Mouse (Mus musculus) layer of hippocampus, adult 9-11 months (tissue): ENCODE measurements around the gene Pfkm.
A peak's percentile ranks its signal among the peaks of the same experiment; 100 is the strongest.

Source experiments
- DNase-seq: peaks from one replicate; pipeline ENCODE4 v3.0.0; 2022

Pfkm gene

GRCm38 (mm10) chr15:98102401-98102800 is 10.0 kb downstream of the Pfkm start:
- DNase-seq: no peak

GRCm38 (mm10) chr15:98106506-98106905 is 14.1 kb downstream of the Pfkm start:
- no peak for DNase-seq

- DNase-seq: no peak
Observed at GRCm38 (mm10) chr15:98107230-98107629, 14.8 kb downstream of the Pfkm start.

GRCm38 (mm10) chr15:98107703-98108296 is 15.4 kb downstream of the Pfkm start:
- no peak for DNase-seq

DNA sequence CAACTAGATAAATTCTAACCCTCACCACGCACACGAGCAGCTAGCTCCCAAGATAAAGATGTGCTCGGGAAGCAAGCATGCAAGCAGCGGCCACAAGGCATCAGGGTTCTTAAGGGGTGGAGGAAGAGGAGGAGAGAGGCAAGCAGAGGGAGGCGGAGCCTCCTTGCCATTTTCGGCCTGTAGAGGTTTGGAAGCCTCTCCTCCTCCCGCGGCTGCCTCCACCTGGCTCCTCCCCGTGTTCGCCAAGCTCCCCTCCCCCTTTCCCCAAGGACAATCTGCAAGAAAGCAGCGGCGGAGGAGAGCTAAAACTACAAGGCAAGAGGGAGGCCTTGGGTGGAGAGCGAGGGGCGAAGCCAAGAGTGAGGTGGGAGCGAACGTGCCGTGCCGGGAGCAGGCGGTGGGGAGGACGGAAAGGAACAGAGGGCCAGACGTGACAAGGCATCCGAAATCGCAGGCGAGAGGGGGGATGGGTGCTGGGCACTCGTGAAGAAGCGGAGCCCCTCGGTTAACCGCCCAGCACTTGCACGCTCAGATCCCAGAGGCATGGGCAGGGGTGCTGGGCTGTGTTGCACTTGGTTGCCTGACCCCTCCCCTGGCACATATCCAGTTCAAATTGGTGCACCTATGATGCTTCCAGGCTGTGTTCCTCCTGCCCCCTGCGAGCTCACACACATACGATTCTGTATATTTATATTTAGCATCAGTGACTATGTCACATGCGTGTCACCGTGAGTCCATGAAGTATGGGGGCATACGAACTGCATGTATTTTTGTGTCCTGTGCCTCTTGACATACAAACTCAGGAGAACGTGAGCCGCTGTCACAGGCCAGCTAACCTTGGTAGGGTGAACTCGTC is 16.1 kb downstream of the Pfkm start:
- peak; percentile 90 for DNase-seq

- no peak for DNase-seq
Observed at GRCm38 (mm10) chr15:98111791-98112190, 19.4 kb downstream of the Pfkm start.

DNA sequence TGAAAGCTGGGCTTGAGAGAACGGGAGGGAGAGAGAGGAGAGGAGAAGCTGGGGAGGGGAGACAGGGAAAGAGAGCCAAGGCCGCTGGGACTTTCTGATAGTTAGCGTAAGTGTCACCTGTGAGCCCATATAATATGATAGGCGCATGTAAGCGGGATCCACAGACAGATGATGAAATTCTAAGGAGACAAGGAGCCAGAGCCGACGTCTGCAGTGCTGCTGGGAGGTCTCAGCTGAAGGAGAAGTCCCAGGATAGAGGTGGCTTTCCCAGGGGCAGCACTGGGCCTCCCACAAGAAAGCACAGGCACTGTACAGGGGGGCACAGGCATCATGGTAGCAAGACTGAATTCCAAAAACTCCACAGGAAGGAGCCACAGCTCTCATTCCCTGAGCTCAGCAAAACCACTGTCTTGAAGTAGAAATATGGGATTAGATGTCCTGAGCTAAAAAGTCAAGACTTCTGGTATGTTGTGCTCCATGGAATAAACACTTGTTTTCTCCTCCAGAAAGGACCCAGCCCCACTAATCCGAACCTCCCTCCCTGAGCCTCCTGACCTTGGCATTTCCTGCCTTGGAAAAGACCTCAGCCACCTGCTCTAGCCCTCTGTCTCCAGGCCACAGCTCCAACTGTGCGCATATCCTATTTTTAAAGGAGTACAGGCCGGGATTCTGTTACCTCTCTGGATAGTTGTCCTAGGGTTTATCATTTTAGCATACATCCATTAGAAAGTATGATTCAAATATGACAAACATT is 21.9 kb downstream of the Pfkm start:
- no peak for DNase-seq

- no peak for DNase-seq
Observed at GRCm38 (mm10) chr15:98114852-98115778, 22.7 kb downstream of the Pfkm start.

GRCm38 (mm10) chr15:98115779-98116163 is 23.4 kb downstream of the Pfkm start:
- DNase-seq: no peak

- DNase-seq: no peak
Observed at GRCm38 (mm10) chr15:98116287-98116686, 23.9 kb downstream of the Pfkm start.

GRCm38 (mm10) chr15:98119363-98119762 is 27.0 kb downstream of the Pfkm start:
- DNase-seq: no peak

GRCm38 (mm10) chr15:98120831-98121230 is 28.4 kb downstream of the Pfkm start:
- no peak for DNase-seq

GRCm38 (mm10) chr15:98131001-98131400 is 38.6 kb downstream of the Pfkm start:
- no peak for DNase-seq

DNA sequence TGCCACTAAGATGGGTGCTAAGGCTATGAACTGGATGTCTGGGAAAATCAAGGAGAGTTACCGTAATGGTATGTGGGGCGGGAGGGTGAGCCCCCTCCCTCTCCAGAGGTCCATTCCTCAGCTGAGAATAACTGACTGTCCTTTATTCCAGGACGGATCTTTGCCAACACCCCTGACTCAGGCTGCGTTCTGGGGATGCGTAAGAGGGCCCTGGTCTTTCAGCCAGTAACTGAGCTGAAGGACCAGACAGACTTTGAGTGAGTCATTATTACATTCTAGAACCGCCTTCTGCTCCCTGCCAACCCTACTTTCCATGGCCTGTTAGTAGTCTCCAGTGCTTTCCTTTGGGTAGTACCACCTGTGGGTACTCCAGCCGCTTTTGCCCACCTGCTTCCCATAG is 39.1 kb downstream of the Pfkm start:
- DNase-seq: no peak

GRCm38 (mm10) chr15:98131942-98132655 is 39.7 kb downstream of the Pfkm start:
- no peak for DNase-seq

GRCm38 (mm10) chr15:98133471-98133870 is 41.1 kb downstream of the Pfkm start:
- no peak for DNase-seq

- peak; percentile 40 for DNase-seq
Observed at GRCm38 (mm10) chr15:98134034-98134433, 41.6 kb downstream of the Pfkm start.

- DNase-seq: peak; percentile 42
Observed at GRCm38 (mm10) chr15:98134666-98135065, 42.3 kb downstream of the Pfkm start.

DNA sequence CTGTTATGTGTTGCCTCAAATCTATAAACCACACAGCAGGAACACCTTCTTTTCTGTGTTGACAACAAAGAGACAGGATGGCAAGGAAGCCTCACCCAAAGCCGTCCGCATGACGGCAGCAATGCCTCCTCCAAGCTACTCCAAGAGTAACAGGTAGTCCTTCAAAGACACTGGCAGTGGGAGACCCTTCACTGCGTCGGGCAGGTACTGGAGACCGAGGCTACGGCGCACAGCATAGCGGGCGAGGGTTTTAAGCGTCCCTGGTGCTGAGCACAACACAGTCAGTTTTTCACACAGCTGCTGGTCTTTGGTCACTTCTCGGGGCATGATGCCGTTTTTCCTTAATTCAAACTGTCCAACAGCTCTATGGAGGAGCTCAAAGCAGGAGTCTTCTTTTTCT is 43.3 kb downstream of the Pfkm start:
- DNase-seq: no peak

- no peak for DNase-seq
Observed at GRCm38 (mm10) chr15:98136871-98137270, 44.5 kb downstream of the Pfkm start.

- DNase-seq: no peak
Observed at GRCm38 (mm10) chr15:98139763-98140162, 47.4 kb downstream of the Pfkm start.

DNA sequence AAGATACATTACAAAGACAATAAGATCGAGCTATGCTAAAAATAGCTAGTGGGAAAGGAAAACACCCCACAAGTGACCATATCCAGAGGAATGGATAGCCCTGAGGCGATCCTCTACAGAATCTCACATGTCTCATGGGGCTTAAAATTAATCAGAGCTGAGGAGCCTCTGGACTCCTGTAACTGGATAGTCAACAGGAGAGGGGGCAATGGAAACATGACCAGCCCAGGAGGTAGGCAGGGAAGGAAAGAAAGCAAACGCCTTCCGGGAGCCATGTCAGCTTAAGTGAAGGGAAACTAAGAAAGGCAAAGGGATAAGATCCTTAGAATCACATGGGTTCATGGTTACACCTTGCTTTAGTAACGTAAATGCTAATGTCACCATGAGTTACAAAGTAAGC is 48.4 kb downstream of the Pfkm start:
- no peak for DNase-seq
